Mouse (Mus musculus): ENCODE results near the gene Gm21962. TPM values are rescaled to one million over a fixed set of nuclear protein-coding genes. Genes with fewer than 3 reads are reported as not detected.

Gm21962 gene
- polyA plus RNA-seq, 1 experiment: not detected

DNA sequence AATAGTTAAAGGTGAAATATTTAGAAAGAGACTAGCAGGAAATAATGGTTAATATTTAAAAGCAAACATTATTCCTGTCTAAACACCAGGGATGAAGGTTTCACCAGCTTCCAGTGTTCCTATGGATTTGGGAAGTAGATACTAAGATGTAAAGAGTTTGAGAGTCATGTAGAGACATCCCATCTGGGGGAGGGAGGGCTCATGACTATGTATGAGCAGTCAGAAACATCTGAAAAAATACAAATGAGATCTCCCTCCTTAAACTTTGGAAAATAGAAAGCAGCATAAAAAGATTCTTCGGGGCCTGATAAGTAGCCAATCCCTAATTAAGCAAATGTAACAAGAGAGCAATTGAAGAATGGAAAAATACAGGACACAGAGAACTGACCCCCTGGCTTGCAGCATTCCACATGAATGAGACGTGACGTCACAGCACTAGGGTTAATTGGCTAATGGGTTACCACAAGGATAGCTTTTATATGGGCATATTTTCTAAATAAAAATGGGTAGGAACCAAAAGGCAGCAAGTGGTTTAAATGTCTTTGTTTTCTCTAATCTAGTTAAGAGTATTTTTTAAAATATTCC, 45.3 kb downstream of the Gm21962 start:
- H3K4me3 ChIP-seq (ENCODE audit: control insufficient read depth, low read depth, low read length): no peak overlapping the region
- TF ChIP-seq POLR2A (IDR thresholded peaks at IDR 0.05; ENCODE audit: control insufficient read depth, low read depth, low read length) (no peak), CTCF (IDR thresholded peaks at IDR 0.05; ENCODE audit: control insufficient read depth, insufficient read depth, insufficient replicate concordance, low read depth, low read length) (no peak)
- H3K27ac ChIP-seq (ENCODE audit: control insufficient read depth, insufficient read depth, low read depth, low read length): no peak overlapping the region
- no peaks in the 10 kb centered on the region for H3K27me3 ChIP-seq (ENCODE audit: control insufficient read depth, insufficient read depth, low read length)
- no peaks in the 10 kb centered on the region for H3K36me3 ChIP-seq (ENCODE audit: control insufficient read depth, insufficient read depth, low read length)
- no peaks in the 10 kb centered on the region for H3K4me1 ChIP-seq (ENCODE audit: control insufficient read depth, insufficient read depth, low read length)

Other genes starting within 250 kb of the Gm21962 start
- 9.7 and 11.2 TPM in 2 replicates for gene Ddit4l, start 49.9 kb upstream of the Gm21962 start, polyA plus RNA-seq (2012; rRNA removed)
- 782 and 970 TPM in 2 replicates for gene H2afz, start 193.0 kb downstream of the Gm21962 start, polyA plus RNA-seq (2012; rRNA removed)
- 65.5 and 76.7 TPM in 2 replicates for gene Dnajb14, start 196.2 kb downstream of the Gm21962 start, polyA plus RNA-seq (2012; rRNA removed)
- gene Lamtor3, start 247.0 kb downstream of the Gm21962 start, polyA plus RNA-seq (2012; rRNA removed): 12.9 and 15.0 TPM in 2 replicates

All from testis, adult 2 months (tissue).